Mouse (Mus musculus) layer of hippocampus, adult 8-10 months (tissue): Measurements from ENCODE around the gene Arrdc2. TPM values are rescaled to one million over a fixed set of nuclear protein-coding genes. Genes with fewer than 3 reads are reported as not detected.
A peak's percentile ranks its signal among the peaks of the same experiment; 100 is the strongest.

Experiments
- DNase-seq, 2 experiments: peaks; one replicate each; pipeline ENCODE4 v3.0.0; 2022; ENCODE audit warnings: low spot score in 2 of 2
- total RNA-seq, 4 experiments: library from RNA; stranded (reverse); gene quantifications; 2 replicates each; pipeline ENCODE4 v1.2.4; 2022

The Arrdc2 gene
- total RNA-seq, 4 experiments from 2014 or later: 14.8 to 25.8 (median 21.3) TPM

DNA sequence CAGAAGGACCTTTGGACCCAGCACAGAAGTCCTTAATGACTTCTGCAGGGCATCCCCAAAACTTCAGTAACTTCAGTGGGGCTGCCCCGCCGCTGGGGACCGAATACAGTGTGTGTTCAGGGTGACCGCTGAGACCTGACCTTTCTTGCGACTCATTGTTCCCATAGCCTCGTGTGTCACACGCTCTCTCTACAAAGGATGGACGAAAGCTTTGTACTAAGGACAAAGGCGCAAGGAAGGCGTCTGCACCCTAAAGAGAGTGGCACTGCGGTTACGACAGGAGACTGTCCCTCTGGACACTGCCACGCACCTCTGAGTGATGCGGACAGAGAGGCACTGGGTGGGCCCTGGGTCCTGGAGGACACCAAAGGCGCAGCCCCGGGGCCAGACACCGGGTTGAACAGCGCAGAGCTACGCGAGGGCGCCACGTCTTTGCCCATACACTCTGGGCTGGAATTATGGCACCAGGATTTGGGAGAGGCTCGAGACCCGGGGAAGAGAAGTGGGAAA, 25.2 kb upstream of the Arrdc2 start:
- no peak for DNase-seq

- no peak for DNase-seq
Observed at GRCm38 (mm10) chr8:70863956-70864711, 24.6 kb upstream of the Arrdc2 start.

DNA sequence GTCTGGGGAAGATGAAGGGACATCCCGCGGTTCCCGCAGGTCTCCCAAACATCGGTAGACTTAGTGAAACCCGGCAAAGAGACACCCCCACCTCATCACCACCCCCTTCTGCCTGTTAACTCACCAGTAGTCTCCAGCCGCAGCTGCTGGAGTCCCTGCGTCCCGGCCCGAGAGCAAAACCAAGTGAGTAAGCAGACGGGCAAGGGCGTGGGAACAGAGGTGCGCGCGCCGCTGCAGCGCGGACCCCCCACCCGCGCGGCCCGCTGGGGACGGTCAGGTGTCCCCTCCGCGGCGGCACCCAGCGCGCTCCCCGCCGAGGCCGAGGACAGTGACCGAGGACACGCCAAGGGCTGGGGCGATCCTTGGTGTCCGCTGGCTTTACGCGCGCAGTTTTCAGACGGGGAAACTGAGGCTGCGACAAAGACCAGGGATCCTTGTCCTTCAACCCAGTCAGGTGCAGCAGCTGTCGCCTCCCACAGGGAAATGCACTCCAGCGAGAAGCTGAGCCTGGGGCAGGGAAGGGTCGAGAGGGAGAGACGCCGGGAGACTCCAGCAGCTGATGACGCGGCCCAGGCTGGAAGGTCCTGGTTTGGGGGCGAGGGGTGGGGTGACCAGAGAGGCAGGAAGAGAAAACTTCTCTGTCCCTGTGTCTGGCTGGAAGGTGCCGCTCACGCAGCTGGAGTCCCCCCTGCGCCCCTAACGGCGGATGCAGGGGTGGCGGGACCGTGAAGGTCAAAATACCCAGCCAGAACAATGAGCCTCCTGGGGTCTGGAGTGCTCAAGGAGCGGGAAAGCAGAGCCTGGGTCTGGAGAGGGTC, 23.5 kb upstream of the Arrdc2 start, which contains the start of gene Kcnn1:
Gene Kcnn1 (minus strand): TSS at position 435 of the 818 bp plus-strand sequence.
- no peak for DNase-seq

DNA sequence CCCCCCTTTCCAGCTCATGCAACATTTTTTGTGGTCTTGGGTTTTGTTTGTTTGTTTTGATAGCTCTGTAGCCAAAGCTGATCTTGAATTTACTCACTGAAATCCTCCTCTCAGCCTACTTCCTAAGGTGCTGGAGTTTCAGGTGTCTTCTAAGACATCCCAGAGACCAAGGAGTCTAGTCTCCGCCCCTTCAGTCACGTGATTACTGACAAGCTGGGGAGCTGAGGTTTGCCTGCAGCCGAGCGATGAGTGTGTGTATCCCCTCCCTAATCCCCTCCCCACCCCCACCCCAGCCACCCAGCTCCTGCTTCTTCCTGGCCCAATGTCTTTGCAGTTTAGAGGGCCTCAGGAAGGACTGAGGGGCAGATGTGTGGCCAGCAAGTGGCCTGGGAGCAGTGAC, 18.0 kb upstream of the Arrdc2 start:
- no peak for DNase-seq

DNA sequence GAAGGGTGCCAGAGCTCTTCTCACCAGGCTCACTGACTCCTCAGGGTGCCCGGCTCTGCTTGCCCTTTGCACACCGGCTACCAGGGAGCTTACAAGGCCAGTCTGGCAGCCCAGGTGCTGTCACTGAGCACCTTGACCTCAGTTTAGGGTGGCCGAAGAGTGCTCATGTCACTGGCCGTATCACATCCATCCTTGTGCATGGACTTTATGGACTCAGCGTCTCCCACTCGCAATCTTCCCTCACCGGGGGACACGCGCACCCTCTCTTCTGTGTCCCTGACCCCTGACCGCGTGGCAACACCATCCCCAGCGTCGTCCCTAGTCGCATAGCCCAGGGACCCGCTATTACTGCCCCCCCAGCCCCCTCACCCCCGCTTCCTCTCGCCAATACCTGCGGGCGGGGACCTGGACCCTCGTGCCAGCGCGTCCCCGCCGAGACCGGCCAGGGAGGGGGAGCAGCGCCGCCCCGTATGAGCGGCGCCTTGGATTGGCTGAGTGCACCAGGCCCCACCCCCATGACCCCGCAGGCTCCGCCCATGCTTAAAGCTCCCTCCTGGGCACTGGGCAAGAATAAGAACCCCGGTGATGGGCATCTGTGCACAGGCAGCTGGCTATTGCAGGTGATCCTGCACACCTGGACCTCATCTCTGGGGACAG, 17.1 kb upstream of the Arrdc2 start:
- DNase-seq: peak; percentile 71 to 78

GRCm38 (mm10) chr8:70856028-70856427, 16.5 kb upstream of the Arrdc2 start:
- DNase-seq: no peak

GRCm38 (mm10) chr8:70853863-70854262, 14.3 kb upstream of the Arrdc2 start:
- no peak for DNase-seq

DNA sequence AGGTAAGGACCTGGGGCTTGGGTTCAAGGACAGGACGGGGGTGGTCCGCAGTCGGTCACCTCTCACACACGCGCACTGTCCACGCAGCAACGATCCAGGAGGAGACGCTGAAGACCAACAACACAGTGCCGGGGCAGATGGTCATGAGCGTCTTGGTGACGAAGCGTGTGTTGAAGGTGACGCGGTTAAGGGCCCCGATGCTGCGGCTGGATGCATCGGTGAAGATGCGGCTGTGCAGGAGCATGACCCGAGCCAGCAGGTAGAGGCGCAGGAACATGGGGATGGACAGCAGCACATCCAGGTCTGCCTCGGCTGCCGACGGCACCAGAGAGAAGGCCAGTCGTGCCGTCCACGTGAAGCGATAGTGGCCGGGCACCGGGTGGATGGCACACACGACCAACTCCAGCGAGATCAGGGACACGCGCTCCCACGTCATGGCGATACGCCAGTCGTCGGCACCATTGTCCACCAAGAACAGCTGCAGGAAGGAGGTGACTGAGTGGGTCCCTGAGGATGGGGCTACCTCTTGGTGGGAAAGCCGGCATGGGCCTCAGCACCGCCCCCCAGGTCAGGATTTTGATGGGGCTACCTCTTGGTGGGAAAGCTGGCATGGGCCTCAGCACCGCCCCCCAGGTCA, 13.2 kb upstream of the Arrdc2 start:
- no peak for DNase-seq

- DNase-seq: no peak
Observed at GRCm38 (mm10) chr8:70851837-70852236, 12.3 kb upstream of the Arrdc2 start.

DNA sequence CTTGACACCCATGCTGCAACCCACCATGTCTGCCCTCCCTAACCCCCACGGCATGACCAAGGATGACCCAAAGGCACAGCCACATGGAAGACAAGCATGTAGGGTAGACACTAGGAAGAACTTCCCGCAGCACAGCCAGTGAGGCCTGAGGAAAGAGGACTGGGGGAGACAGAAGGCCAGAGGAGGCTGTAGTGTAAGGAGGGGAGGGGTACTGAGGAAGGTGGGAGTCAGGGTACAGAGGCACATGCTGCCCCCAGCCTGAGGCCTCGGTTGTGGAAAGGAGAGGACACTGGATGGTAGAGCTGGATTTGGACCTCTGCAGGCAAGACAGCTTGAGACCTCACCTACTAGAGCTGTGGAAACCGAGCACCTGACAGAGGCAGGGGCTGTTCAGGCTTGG, 11.4 kb upstream of the Arrdc2 start:
- DNase-seq: no peak

- no peak for DNase-seq
Observed at GRCm38 (mm10) chr8:70850132-70850845, 10.8 kb upstream of the Arrdc2 start.

DNA sequence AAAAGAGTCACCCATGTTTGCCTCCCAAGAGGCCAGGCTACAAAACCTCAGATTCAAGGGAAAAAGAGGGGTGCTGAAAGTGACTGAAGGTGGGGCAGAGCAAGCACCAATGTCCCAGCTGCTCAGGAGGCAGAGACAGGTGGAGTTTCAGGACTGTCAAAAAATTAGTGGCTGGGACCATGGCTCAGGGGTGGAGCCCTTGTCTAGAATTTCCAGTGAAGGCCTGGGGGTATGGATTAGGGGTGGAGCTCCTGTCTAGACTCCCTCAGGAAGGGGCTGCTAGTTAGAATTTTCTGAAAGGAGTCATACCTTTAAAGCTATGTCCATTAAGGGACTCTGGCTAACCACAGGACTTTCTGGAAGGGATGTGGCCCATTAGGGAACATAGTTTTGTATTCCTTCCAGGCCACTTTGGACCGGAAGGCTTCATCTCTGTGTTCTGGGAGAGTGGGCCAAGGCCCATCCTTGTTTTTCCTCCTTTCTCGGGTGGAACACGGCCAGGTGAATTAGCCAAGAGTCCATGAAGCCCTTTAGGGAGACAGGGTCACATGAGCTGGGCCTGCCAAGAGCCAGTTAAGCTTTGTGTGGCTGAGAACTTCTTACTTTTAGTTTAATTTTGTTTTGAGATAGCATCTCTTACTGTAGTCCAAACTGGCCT, 9.9 kb upstream of the Arrdc2 start:
- DNase-seq: no peak

GRCm38 (mm10) chr8:70846371-70847154, 7.0 kb upstream of the Arrdc2 start:
- no peak for DNase-seq

DNA sequence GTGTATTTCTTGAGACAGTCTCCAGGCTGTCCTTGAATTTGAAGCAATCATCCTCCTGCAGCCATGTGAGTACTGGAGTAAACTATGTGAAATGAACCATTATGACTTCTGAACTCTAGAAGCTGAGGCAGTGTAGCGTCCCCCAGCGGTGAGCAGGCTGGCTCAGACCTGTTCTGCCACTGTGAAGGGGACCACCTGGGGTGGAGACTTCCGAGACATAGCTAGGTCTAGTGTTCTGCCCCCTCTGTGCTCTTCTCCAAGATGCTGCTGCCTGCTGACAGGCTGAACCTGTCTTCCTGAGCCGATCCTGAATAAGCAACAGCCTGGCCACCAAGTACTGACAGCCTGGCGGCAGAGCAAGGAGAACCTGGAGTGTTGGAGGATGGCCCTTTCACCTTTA, 5.6 kb upstream of the Arrdc2 start:
- no peak for DNase-seq

DNA sequence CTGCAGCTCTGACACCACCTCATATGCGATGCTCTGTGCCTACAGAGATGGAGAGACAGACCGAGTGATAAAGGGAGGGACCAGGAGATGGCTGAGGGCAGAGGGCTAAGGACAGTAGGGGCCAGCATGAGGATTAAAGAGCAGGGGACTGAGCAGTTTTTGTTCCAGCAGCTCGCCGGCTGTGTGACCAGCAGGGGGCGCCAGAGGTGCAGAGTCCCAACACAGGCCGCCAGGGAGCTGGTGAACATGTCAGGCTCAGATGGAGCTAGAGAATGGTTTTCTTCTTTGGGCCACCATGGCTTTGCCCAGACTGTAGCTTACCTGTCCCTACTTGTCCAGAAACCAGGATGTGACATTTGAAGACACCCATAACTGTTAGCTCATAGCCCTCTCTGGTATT, 5.0 kb upstream of the Arrdc2 start:
- peak; percentile 75 to 90 for DNase-seq

GRCm38 (mm10) chr8:70843941-70844340, 4.4 kb upstream of the Arrdc2 start:
- no peak for DNase-seq

- DNase-seq: no peak
Observed at GRCm38 (mm10) chr8:70843214-70843773, 3.8 kb upstream of the Arrdc2 start.

GRCm38 (mm10) chr8:70842484-70842883, 3.0 kb upstream of the Arrdc2 start:
- no peak for DNase-seq
